Mouse (Mus musculus): ENCODE measurements around the gene H2al1m. TPM values are rescaled to one million over a fixed set of nuclear protein-coding genes. Genes with fewer than 3 reads are reported as not detected.
"Not testable (repeated sequence)": the region's sequence is repeated elsewhere in the genome, so short reads cannot be mapped to it uniquely, and the experiment has no call there.

H2al1m gene
- total RNA-seq (2014; fragmentation: Nextera tagmentation) (8.3 and 18.6 TPM in 2 replicates), total RNA-seq (2017) (not detected in 2 replicates)

DNA sequence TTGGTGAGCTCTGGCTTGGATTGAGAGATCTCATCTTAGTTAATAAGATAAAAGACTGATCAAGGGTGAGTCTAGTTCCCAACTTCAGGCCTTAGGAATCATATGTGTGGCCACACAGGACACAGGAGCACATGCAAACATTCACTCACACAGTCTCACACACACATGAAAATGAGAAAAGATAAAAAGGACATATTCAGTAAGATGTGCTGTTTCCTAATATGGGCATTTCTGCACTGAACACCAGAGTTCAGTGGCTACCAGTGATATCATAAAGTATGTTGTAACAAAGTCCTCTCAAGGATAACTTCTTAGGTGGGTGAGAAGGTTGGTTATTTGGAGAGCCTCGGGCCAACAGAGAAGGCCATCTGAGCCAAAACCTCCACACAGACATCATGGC is at the start of gene H2al1m:
Gene H2al1m (plus strand): TSS at position 301 of the 400 bp plus-strand sequence.
- not testable (repeated sequence) for ATAC-seq (replicated peaks; ENCODE audit: low FRiP score, low TSS enrichment, poor library complexity, severe bottlenecking)

DNA sequence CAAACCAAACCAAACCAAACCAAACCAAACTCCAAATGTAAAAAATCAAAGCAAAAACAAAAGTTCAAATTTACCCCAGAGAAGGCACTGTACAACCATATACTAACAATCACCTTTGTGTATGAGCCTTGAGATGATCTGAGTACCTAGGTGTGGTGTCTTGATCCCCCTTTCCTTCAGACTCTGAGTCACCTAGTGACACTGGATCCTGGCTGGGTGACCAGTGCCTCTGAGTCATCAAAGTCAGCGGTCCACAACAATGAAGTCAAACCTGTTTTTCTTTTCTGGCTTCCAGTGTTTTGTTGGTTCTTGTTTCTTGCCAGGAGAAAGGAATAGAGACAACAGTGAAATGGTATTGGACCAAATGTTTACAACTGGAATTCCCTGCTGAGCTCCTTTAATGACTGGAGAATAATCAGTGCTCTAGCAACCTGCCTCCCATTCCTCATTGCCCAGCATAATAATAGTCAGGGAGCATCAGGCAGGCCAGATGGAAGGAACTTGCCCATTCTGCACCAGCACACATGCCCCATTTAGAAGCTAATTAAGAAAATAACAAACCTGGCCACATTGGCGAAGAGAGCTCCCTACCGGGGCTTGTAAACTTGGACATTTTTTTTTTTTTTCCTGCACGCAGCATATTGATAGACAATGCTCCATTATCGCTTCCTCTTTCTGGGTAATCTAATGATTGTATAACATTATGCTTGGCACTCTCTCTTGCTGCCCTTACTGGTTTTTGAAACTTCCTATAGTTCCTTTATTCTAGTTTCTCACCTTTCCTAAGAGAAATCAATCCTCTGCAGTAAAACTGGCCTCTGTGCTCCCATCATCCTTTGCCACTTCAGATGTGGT is 42.6 kb upstream of the H2al1m start:
- no peak for ATAC-seq (replicated peaks; ENCODE audit: low FRiP score, low TSS enrichment, poor library complexity, severe bottlenecking)

DNA sequence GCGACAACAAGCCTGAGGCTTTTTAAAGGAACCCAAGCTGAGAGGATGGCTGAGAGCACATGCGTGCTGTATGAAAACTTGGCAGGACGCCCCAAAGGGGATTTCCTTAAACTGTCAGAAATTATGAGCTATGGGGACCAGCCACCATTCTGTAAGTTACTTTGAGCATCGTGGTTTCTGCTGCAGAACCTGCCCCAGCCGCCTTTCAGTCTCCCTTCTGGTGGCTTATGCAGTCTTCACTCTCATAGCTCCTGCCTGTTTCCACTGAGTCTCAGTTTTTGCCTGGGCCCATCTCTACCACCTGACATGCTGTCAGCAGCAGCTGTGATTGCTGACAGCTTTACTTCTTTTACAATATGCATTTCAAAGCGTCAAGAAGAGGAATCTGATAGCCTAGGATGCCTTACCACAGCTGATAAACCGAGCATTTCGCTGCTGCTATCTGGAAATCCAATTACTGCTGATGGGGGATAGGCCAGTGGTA is 40.1 kb upstream of the H2al1m start:
- peak; percentile 34 for ATAC-seq (replicated peaks; ENCODE audit: low FRiP score, low TSS enrichment, poor library complexity, severe bottlenecking)

DNA sequence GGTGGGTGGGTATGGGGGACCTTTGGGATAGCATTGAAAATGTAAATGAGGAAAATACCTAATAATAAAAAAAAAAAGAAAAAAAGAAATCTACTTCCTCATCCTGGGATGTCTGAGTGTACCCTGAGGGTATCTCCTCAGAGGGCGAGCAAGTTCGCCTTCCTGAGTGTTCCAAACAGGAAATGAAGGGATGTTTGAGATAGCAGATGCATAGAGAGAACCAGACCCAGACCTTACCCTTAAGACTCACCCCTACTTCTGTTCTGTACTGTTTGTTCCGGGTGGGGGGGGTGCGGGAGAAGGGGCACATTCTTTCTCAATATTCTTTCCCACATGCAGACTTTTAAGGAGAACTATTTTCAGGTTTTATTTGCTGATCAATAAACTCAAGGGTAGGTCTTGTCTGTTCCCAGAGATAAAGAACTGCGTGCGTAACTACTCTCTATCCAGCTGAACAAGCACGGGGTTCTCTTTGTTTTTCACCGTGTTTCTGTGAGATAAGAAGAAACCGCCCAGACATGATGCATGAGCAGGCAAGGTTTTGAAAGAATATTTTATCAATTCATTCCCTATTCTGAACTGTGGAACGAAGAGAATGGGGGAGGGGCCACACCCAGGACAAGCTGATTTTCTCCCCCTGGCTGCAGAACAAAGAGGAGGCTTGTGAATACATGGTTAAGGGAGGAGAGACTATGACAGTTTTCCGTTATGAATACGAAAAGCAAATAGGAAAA is 38.8 kb upstream of the H2al1m start:
- ATAC-seq (replicated peaks; ENCODE audit: low FRiP score, low TSS enrichment, poor library complexity, severe bottlenecking): peak; percentile 93

DNA sequence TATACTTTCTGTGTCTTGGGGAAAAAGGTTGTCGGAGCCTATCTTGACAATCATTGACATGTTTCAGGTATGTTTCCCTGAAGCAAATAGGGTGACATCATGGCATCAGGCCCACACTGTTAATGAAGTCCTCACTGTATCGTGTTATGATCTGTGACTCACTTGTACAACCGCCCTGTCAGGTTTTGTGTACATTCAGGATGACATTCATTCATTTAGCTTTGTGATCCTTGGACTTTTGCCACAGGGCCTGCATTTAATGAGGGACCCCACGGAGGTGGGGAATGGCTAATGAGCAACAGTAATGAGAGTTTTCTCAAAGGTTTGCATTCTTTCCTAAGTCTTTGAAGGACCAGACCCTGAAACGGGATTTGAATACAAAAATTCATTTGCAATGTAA is 34.7 kb upstream of the H2al1m start:
- no peak for ATAC-seq (replicated peaks; ENCODE audit: low FRiP score, low TSS enrichment, poor library complexity, severe bottlenecking)

DNA sequence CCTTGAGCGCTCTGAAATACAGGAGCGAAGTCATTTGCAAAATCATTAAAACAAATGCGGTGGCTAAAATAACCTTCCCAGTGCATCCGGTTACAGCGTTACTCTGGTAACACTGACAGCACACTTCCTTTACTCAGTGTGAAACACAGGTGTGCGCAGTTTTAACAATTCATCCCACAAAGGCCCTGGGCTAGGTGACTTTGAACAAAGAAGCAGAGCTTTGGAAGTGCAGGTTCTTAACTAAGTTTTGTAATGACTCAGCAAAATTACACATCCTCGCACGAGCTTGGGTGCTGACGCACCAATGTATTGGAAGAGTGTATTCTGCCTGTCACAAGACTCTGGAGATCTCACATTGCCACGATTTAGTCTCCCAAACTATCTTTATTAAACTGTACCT is 29.6 kb upstream of the H2al1m start:
- ATAC-seq (replicated peaks; ENCODE audit: low FRiP score, low TSS enrichment, poor library complexity, severe bottlenecking): peak; percentile 74

DNA sequence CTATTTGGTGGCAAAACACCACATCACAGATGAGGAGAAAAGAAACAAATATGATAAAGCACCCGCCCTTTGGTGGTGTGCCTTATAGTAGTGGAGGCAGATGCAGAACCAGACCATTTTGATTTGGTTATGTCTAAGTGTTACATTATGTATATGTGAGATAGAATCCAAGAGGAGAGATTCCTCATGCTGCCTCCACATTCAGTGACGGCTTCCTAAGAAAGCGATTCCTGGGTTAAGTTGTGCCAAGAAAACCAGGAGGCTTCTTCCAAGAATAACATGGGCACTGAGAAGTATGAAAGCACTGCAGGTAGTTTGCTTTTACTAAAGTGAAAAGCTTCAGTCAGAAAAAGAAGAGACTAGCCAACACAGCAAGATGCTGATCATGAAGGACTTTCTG is 28.7 kb upstream of the H2al1m start:
- ATAC-seq (replicated peaks; ENCODE audit: low FRiP score, low TSS enrichment, poor library complexity, severe bottlenecking): no peak

DNA sequence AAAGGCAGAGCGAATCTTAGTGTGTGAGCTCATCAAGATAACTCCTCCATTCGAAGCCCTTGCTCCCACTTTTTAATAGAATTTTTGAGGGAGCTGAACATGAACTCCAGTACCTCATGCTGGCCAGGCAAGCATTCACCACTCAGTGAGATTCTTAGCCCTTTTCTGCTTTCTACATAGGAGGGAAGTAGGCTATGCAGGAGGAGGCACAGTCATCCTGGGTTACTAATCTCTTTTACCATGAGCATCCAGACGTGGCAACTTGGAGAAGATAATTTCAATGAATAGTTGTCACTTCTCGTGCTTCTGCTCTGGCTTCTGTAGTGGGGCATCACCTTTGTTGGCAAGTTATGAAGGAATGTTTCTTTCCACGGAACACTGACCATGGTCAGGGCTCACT is 26.8 kb upstream of the H2al1m start, which contains the start of gene Gm14862:
Gene Gm14862 (minus strand): TSS at position 134 of the 400 bp plus-strand sequence.
- peak; percentile 63 for ATAC-seq (replicated peaks; ENCODE audit: low FRiP score, low TSS enrichment, poor library complexity, severe bottlenecking)

DNA sequence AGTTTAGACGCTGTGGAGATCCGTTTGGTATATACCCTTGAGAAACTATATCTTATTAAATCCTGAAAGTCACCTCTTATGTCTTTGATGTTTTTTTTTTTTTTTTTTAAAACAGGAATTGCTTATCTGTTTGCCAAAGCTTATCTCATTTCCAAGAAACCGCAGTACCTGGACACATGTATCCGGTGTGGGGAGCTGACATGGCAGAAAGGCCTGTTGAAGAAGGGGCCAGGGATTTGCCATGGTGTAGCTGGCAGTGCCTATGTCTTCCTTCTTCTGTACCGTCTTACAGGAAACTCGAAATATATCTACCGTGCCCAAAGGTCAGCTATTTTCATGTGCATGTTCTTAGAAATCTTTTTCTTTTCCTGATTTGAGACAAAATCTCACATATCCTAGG is 25.7 kb upstream of the H2al1m start:
- ATAC-seq (replicated peaks; ENCODE audit: low FRiP score, low TSS enrichment, poor library complexity, severe bottlenecking): no peak

DNA sequence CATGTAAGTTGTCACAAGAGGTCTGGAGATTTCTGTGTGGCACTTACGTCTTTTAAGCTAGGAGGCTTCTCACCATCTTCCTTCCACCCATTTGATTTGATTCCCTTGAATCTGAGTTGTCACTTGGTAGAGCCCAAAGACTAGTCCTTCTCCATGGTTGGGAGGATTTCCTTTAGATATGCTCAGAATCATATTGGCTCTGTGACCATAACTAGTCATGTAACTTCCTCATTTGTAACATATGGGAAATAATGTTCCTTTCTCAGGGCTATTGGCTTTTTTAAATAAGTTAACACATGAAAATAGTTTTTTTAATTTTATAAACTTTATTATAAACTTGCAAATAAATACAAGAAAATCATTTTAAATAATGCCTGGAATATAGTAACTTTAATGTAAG is 24.3 kb upstream of the H2al1m start:
- no peak for ATAC-seq (replicated peaks; ENCODE audit: low FRiP score, low TSS enrichment, poor library complexity, severe bottlenecking)

DNA sequence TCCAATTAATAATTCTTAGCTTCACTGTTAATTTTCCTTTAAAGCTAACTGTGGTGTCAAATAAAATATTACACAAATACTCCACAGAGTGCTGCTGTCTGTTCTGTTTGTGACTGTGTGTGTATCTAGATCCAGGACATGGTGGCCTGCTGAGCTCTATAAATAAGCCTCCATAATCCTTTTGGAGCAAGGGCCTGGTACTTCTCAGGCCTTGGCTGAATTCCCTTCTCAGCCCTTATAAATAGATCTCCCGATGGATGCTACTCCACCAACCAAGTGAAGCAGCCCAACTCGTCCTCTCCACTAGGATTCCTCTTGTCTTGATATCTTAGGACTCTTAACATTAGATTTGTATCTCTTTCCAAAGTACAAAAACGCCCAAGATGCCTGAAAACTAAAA is 12.5 kb upstream of the H2al1m start:
- no peak for ATAC-seq (replicated peaks; ENCODE audit: low FRiP score, low TSS enrichment, poor library complexity, severe bottlenecking)

DNA sequence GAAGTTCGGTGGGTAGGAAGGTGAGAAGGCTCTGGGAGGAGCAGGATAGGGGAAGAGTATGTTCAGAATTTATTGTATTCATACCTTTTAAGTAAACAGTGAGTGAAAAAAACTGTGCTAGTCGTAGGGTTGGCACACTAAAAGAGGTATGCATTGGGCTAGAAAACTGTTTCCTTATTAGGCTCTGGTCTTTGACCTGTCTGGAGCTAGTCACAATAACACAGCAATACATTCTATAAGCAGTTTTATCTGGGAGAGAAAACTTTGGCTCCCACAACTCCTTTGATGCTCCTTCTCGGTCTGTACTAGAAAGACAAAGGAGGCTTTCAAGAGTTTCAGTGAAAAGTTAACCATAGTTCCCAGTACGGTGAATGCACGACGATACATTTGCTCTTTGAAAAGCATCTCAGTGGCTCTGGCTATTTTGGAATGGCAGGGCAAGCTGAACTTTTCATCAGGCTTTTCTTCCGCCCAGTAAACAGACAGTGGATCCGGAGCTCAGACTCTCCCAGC is 11.6 kb upstream of the H2al1m start:
- 0 out of 2 replicates have a peak, but pooled peaks have one; percentile 3 for ATAC-seq (replicated peaks; ENCODE audit: low FRiP score, low TSS enrichment, poor library complexity, severe bottlenecking)

DNA sequence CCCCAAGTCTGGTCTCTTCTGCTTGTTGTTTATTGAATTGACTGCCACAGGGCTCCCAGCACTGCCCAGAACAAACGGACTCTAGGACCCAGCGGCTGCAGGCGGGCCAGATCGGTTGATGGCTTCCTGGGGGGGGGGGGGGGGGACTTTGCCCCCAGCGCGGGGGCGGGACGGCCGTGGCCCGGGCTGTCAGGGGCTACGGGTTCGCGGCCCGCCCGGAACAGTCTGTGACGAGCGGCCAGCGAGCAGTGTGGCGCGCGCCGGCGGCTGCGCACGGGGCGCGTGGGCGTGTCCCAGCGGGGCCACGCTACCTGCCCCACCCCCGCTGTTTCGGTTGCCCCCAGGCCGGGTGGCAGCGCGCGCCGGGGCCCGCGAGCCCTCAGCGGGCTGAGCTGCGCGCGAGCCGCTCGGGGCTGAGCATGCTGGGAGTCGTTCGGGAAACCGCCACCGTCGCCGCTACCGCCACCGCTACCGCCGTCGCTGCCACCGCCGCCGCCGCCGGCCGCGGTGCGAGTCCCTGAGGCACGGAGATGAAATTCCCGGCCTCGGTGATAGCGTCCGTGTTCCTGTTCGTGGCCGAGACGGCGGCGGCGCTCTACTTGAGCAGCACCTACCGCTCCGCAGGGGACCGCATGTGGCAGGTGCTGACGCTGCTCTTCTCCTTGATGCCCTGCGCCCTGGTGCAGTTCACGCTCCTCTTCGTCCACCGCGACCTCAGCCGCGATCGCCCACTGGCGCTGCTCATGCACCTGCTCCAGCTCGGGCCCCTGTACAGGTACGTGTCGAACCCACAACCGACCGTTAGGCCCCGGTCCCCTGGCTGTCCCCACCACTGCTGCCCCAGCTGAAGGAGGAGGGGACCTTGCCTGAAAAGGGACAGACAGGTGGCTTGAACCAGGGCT is 10.9 kb upstream of the H2al1m start, which contains the start of gene Xk:
Gene Xk (plus strand): TSS at position 297 of the 902 bp plus-strand sequence.
- ATAC-seq (replicated peaks; ENCODE audit: low FRiP score, low TSS enrichment, poor library complexity, severe bottlenecking): peak; percentile 66

DNA sequence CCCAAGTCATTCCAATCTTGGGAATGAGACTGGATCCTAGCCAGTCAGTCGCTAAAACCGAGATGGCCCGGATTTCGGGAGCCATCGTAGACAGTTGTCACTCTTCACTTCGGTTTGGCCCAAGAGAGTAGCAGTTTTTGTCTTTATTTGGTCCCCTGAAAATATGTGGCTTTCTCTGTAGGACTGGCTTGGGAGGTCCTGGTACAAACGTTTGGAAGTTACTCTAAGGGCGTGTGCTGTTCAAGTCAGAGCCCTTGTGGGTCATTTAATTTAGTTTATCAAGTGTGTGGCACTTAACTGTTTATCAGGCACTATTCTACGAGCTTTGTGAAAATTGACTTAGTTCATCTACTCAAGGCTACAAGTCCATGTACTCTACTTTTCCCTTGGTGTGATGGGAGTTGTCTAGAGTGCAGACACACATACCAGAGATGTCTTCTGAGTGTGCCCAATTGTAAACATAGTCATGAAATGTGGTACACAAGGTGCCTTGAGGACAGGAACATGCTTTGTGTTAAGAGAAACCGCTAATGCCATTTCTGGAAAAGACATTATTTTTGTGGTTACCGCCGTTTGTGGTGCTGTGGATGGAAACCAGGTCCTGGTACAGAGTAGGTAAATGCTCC is 10.1 kb upstream of the H2al1m start:
- ATAC-seq (replicated peaks; ENCODE audit: low FRiP score, low TSS enrichment, poor library complexity, severe bottlenecking): 0 out of 2 replicates have a peak, but pooled peaks have one; percentile 12

DNA sequence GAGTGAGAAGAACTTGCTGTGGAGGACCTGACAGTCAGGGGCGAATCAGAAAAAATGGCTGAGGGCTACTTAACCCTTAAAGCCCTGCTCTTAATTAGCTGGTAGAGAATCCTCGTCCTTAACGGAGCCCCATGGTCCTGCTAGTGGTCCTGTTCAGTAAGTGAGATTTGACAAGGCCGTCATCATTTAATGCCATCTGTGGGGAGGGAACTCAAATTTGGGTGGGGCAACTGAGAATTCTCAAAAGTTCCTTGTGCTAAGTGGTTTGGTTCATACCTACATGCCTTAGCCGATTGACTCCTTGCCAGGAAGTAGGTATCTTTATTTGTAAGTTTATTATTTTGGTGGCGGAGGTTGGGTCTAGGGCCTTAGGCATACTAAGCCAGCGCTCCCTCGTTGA is 9.2 kb upstream of the H2al1m start:
- peak; percentile 42 for ATAC-seq (replicated peaks; ENCODE audit: low FRiP score, low TSS enrichment, poor library complexity, severe bottlenecking)

DNA sequence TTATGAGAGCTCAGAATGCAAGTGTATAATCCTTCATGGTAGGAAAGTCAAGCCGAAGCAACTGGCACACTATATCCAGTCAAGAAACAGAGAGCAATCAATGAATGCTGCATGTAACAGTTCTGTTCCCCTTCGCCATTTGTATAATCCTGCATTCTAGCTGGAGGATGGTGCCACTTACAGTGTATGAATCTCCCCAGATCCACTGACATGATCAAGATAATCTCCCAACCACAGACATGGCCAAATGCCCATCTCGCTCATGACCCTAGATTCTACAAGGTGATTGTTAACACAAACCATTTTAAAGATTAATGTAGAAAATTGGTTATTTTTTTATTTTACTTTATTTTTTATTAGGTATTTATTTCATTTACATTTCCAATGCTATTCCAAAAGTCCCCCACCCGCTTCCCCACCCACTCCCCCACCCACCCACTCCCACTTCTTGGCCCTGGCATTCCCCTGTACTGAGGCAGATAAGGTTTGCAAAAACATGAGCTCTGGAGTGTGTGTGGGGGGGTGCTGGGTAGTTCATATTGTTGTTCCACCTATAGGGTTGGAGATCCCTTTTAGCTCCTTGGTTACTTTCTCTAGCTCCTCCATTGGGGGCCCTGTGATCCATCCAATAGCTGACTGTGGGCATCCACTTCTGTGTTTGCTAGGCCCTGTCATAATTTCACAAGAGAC is 9.7 kb downstream of the H2al1m start:
- not testable (repeated sequence) for ATAC-seq (replicated peaks; ENCODE audit: low FRiP score, low TSS enrichment, poor library complexity, severe bottlenecking)

DNA sequence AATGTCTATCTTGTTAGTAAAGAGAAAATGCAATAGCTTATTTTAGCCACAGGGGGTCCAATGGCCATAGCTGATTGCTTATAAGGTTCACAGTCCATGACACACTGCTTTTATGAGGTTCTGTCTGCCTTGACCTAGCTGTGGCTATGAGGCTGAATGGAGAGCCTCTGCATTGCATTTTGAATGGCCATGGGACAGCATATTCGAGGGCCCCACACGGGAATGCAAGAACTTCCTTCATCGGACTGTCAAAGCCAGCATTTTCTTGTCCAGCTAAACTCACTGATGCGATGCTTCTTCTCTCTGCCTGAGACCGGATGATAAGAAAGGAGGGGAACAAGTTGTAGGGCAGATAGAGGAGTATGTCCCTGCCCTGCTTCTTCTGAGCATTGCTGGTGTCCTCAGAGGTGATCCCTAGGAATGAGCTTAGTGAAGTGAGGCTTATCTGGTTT is 14.9 kb downstream of the H2al1m start:
- ATAC-seq (replicated peaks; ENCODE audit: low FRiP score, low TSS enrichment, poor library complexity, severe bottlenecking): peak; percentile 100

DNA sequence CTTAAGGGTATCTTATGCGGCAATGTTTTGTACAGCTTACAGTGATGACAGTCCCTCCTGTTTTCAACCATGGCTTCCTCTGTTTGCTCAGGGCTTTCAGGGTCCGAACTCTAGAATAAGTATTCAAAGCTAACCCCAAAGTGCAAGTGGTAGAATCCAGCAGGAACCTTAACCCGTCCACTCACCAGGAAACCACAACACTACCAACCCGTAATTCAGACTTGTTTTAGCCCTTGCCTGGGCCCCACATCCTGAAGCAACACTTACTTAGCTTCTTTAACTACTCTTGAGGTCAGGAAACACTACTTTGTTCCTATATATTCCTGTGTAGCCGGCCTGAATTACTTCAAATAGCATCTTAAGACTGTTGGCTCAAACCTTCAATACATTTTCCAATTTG is 19.2 kb downstream of the H2al1m start:
- ATAC-seq (replicated peaks; ENCODE audit: low FRiP score, low TSS enrichment, poor library complexity, severe bottlenecking): no peak
